Mouse (Mus musculus): Measurements from ENCODE around the gene Fez2. TPM values are rescaled to one million over a fixed set of nuclear protein-coding genes. Genes with fewer than 3 reads are reported as not detected.

Gene Fez2
- polyA plus RNA-seq, 2 experiments: 11.4 to 16.9 TPM

DNA sequence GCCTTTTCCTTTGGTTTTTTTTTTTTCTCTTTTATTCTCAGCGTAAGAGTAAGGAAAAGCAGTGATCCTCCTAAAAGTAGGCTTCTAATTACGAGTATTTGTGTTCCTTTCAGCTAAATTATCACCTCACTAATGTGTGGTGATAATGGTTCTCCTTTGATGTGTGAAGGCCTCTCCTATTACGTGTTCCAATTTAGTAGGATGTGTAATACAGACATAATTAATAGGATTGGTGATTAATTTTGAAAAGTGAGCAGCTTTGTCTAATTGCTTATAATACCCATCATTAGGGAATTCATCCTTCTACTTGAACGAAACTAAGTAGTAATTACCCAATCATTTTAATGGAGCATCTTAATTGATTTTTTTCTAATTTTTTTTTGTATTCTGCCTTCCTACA lies 60.2 kb downstream of the Fez2 start:
- WGBS (ENCODE audit: insufficient replicate concordance): 69% methylated on average over 4 of the region's 4 CpGs
- H3K4me1 ChIP-seq (replicated peaks; ENCODE audit: control insufficient read depth in 2 of 2, insufficient read depth in 2 of 2, low read length in 1 of 2): peaks cover 1 to 10% of the 10 kb centered on the region in 2 experiments
- no peak overlapping the region for H3K4me2 ChIP-seq (ENCODE audit: low read depth)
- H3K27ac ChIP-seq: no peak overlapping the region
- no peak overlapping the region for H3K4me3 ChIP-seq (ENCODE audit: insufficient read depth in 1 of 2, low read depth in 2 of 2, low read length in 2 of 2)
- no peaks in the 10 kb centered on the region for H3K27me3 ChIP-seq (ENCODE audit: control insufficient read depth, insufficient read depth, low read length)
- H3K9me3 ChIP-seq (ENCODE audit: control insufficient read depth, low read length): no peaks in the 10 kb centered on the region
- DNase-seq (ENCODE audit: low read depth in 3 of 3, low spot score in 3 of 3) (no peak), ATAC-seq (ENCODE audit: insufficient read depth) (no peak)
- H3K9ac ChIP-seq (replicated peaks): no peak overlapping the region
- TF ChIP-seq EP300 (IDR thresholded peaks at IDR 0.05; ENCODE audit: low read depth) (no peak), CTCF (IDR thresholded peaks at IDR 0.05; ENCODE audit: low read depth) (no peak)
- H3K36me3 ChIP-seq (replicated peaks; ENCODE audit: control insufficient read depth, insufficient read depth, low read depth): no peaks in the 10 kb centered on the region

DNA sequence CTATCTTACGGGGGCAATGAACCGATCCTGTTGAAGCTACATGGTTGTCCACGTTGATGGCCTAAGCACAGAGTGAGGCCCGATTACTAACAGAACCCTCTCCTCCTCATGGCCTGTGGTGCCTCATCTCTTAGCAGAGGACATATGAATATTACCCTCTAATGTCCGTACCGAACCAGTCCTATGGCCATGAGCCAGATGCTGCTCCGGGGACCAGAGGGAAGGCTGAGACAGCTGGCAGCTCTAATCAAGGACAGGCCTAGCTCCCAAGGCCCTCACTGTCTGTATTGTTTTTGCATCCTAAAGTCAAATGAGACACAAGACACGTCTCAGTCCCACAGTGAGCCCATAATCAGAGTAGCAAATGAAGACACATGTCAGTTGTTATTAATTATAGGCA lies 62.3 kb downstream of the Fez2 start:
- Histone ChIP-seq H3K36me3 (replicated peaks; ENCODE audit: control insufficient read depth, insufficient read depth, low read depth) (no peaks in the 10 kb centered on the region), H3K4me1 (replicated peaks; ENCODE audit: control insufficient read depth in 2 of 2, insufficient read depth in 2 of 2, low read length in 1 of 2) (no peaks in the 10 kb centered on the region), H3K4me2 (ENCODE audit: low read depth) (no peak overlapping the region), H3K9me3 (ENCODE audit: control insufficient read depth, low read length) (no peaks in the 10 kb centered on the region), H3K27ac (no peak overlapping the region), H3K4me3 (ENCODE audit: insufficient read depth in 1 of 2, low read depth in 2 of 2, low read length in 2 of 2) (no peak overlapping the region), H3K27me3 (ENCODE audit: control insufficient read depth, insufficient read depth, low read length) (no peaks in the 10 kb centered on the region), H3K9ac (replicated peaks) (no peak overlapping the region)
- DNase-seq (ENCODE audit: low read depth in 3 of 3, low spot score in 3 of 3) (no peak), ATAC-seq (ENCODE audit: insufficient read depth) (no peak)
- WGBS (ENCODE audit: insufficient replicate concordance): 83% methylated on average over 8 of the region's 8 CpGs
- TF ChIP-seq EP300 (IDR thresholded peaks at IDR 0.05; ENCODE audit: low read depth): no peak

DNA sequence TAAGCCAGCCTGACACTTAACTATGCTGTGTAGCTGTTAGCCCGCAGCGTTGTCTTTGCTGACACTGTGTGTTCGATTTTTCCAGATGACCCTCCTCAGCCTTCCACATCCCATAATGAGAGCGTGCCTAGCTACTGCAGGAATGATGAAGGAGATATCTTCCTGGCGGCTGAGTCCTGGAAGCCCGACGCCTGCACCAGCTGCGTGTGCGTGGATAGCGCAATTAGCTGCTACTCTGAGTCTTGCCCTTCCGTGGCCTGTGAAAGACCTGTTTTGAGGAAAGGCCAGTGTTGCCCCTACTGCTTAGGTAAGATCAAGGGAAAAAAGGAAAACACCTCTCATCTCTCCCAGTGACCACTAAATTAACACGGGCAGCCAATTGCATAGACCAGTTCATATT lies 63.1 kb downstream of the Fez2 start:
- no peak for ATAC-seq (ENCODE audit: insufficient read depth)
- H3K36me3 ChIP-seq (replicated peaks; ENCODE audit: control insufficient read depth, insufficient read depth, low read depth): no peaks in the 10 kb centered on the region
- 85% methylated on average over 12 of the region's 12 CpGs for WGBS (ENCODE audit: insufficient replicate concordance)
- no peak overlapping the region for H3K9ac ChIP-seq (replicated peaks)
- H3K27me3 ChIP-seq (ENCODE audit: control insufficient read depth, insufficient read depth, low read length): no peaks in the 10 kb centered on the region
- no peaks in the 10 kb centered on the region for H3K9me3 ChIP-seq (ENCODE audit: control insufficient read depth, low read length)
- no peak for DNase-seq (ENCODE audit: low read depth in 3 of 3, low spot score in 3 of 3)
- no peak overlapping the region for H3K27ac ChIP-seq
- H3K4me3 ChIP-seq (ENCODE audit: insufficient read depth in 1 of 2, low read depth in 2 of 2, low read length in 2 of 2): no peak overlapping the region
- H3K4me1 ChIP-seq (replicated peaks; ENCODE audit: control insufficient read depth in 2 of 2, insufficient read depth in 2 of 2, low read length in 1 of 2): no peaks in the 10 kb centered on the region
- no peak overlapping the region for H3K4me2 ChIP-seq (ENCODE audit: low read depth)
- TF ChIP-seq CTCF (IDR thresholded peaks at IDR 0.05; ENCODE audit: low read depth) (no peak), EP300 (IDR thresholded peaks at IDR 0.05; ENCODE audit: low read depth) (no peak)

DNA sequence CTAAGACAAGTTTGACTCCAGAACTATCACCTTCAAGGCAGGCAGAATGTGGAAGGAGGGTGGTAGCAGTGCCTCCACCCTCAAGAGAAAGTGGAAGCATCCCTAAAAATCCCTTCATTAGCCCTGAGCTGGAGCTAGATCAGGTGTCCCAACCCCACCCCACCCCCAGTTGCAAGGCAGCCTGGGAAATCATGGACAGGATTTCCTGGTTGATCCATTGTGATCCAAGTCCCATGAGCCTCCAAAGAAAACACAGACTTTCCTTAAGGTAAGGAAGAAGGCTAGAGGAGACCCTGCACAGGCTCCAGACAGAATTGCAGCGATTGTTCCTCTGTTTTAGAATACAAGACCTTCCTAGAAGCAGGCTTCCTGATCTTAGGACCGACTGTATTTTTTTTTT lies 63.5 kb downstream of the Fez2 start:
- DNase-seq (ENCODE audit: low read depth in 3 of 3, low spot score in 3 of 3): no peak
- Histone ChIP-seq H3K9ac (replicated peaks) (no peak overlapping the region), H3K27ac (no peak overlapping the region), H3K4me2 (ENCODE audit: low read depth) (no peak overlapping the region), H3K4me3 (ENCODE audit: insufficient read depth in 1 of 2, low read depth in 2 of 2, low read length in 2 of 2) (no peak overlapping the region), H3K4me1 (replicated peaks; ENCODE audit: control insufficient read depth in 2 of 2, insufficient read depth in 2 of 2, low read length in 1 of 2) (no peaks in the 10 kb centered on the region), H3K36me3 (replicated peaks; ENCODE audit: control insufficient read depth, insufficient read depth, low read depth) (no peaks in the 10 kb centered on the region), H3K9me3 (ENCODE audit: control insufficient read depth, low read length) (no peaks in the 10 kb centered on the region), H3K27me3 (ENCODE audit: control insufficient read depth, insufficient read depth, low read length) (no peaks in the 10 kb centered on the region)
- ATAC-seq (ENCODE audit: insufficient read depth): no peak
- TF ChIP-seq EP300 (IDR thresholded peaks at IDR 0.05; ENCODE audit: low read depth): no peak
- WGBS (ENCODE audit: insufficient replicate concordance): 60% methylated on average over 2 of the region's 2 CpGs

DNA sequence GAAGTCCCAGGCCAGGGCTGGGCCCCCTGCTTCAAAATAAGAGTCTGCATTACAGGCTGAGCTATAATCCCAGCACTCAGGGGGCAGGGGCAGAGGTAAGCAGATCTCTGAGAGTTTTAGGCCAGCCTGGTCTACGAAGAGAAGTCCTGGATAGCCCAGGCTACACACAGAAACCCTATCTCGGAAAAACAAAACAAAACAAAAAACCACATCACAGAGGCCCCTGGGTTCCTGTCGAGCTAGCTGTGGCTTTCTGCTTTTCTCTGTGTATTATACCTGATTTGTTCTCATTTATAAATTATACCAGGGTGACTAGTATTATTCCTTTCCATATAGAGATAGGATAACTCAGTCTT lies 65.5 kb downstream of the Fez2 start:
- H3K4me1 ChIP-seq (replicated peaks; ENCODE audit: control insufficient read depth in 2 of 2, insufficient read depth in 2 of 2, low read length in 1 of 2): no peaks in the 10 kb centered on the region
- TF ChIP-seq EP300 (IDR thresholded peaks at IDR 0.05; ENCODE audit: low read depth) (no peak), CTCF (IDR thresholded peaks at IDR 0.05; ENCODE audit: low read depth) (no peak)
- H3K9me3 ChIP-seq (ENCODE audit: control insufficient read depth, low read length): no peaks in the 10 kb centered on the region
- ATAC-seq (ENCODE audit: insufficient read depth): no peak
- no peak for DNase-seq (ENCODE audit: low read depth in 3 of 3, low spot score in 3 of 3)
- no peak overlapping the region for H3K9ac ChIP-seq (replicated peaks)
- no peaks in the 10 kb centered on the region for H3K27me3 ChIP-seq (ENCODE audit: control insufficient read depth, insufficient read depth, low read length)
- H3K36me3 ChIP-seq (replicated peaks; ENCODE audit: control insufficient read depth, insufficient read depth, low read depth): no peaks in the 10 kb centered on the region
- no peak overlapping the region for H3K4me3 ChIP-seq (ENCODE audit: insufficient read depth in 1 of 2, low read depth in 2 of 2, low read length in 2 of 2)
- no peak overlapping the region for H3K27ac ChIP-seq
- H3K4me2 ChIP-seq (ENCODE audit: low read depth): no peak overlapping the region
- WGBS (ENCODE audit: insufficient replicate concordance): 43% methylated on average over 3 of the region's 3 CpGs

Data from liver, embryonic 14.5 days (tissue).